Mouse (Mus musculus) heart, adult 8-10 months (tissue): ENCODE data around the gene Gab1. TPM values are rescaled to one million over a fixed set of nuclear protein-coding genes. Genes with fewer than 3 reads are reported as not detected.
A peak's percentile ranks its signal among the peaks of the same experiment; 100 is the strongest.

Source experiments
- DNase-seq: peaks from one replicate; pipeline ENCODE4 v3.0.0; 2022; ENCODE audit warnings: low spot score
- total RNA-seq, 4 experiments: library from RNA; stranded (reverse); gene quantifications; 2 replicates each; pipeline ENCODE4 v1.2.4; 2022

Gene Gab1
- total RNA-seq, 4 experiments from 2014 or later = 33.6 to 43.1 (median 40.6) TPM

DNA sequence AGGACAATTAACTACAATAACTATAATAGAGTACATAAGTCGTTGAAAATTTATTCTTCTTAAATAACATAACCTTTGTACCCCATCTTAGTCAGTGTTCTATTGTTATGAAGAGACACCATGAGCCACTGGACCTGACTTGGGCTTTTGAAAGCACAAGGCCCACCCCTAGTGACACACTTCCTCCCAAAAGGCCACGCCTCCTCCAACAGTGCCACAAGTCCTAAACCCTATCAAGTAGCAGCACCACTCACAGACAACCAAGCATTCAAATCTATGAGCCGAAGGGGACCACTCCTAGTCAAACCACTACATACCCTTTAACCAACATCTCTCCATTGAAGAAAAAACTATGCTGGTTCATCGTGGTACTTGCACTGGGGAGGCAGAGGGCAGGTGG is 131.2 kb downstream of the Gab1 start:
- no peak for DNase-seq

GRCm38 (mm10) chr8:80739932-80740331 is 140.4 kb downstream of the Gab1 start:
- peak; percentile 24 for DNase-seq

- peak; percentile 94 for DNase-seq
These were observed 141.0 kb downstream of the Gab1 start, which contains the start of gene Smarca5 for GRCm38 (mm10) chr8:80739155-80739924. TSS of gene Smarca5 (minus strand) at chr8:80739497.

DNA sequence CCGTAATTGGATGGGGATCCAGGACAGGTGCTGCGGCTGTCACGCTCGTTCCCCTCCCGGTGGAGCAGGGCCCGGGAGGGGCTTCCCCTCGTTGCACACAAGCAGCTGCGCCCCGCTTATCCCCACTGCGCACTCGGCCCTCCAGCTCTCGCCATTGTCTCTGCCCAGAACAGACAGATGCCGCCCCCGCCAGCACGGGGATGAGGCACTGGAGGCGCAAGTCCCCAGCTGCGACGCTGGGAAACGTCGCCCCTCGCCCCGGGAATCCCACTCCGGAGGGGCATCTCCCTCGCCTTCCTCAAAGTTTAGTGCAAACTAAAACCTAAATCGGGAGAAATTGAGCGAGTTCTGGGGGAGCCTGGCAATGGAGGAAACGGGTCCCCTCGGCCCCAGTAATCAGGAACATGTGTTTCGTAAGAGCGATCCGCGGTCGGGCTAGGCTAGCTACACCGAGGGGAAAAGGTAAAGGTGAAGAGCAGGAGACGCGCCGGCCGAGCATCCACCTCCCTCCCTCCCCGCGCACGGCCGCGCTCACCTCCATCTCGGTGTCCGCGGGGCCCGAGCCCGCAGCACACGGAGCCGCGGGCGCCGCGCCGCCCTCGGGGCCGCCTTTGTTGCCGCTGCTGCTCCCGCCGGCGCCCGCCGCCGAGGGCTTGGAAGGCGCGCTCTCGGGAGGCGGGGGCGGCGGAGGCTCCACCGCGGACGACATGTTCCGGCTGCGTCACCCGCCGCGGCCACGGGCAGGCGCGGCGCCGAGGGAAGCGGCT is 141.7 kb downstream of the Gab1 start:
- DNase-seq = peak; percentile 7

- peak; percentile 40 for DNase-seq
These were observed 142.3 kb downstream of the Gab1 start for GRCm38 (mm10) chr8:80738046-80738387.

GRCm38 (mm10) chr8:80732326-80732725 is 148.0 kb downstream of the Gab1 start:
- DNase-seq = no peak

- no peak for DNase-seq
These were observed 165.9 kb downstream of the Gab1 start for GRCm38 (mm10) chr8:80714461-80714860.

Other genes starting within 250 kb of the Gab1 start
- gene Smarca5, start 141.0 kb downstream of the Gab1 start, total RNA-seq = 10 to 100 TPM; 35.5 to 39.2 (median 38.8) TPM
- 10 to 100 TPM; 16.6 to 18.5 (median 18.0) TPM for gene Usp38, start 134.4 kb upstream of the Gab1 start, total RNA-seq